Mouse (Mus musculus) ovary, postnatal 10 days (tissue): Measurements from ENCODE around the gene Camk1d.

Experiments used
- DNase-seq: peaks from one replicate; pipeline ENCODE4 v3.0.0; 2022; ENCODE audit warnings: low spot score

The Camk1d gene

GRCm38 (mm10) chr2:5661946-5662345, 52.4 kb downstream of the Camk1d start:
- DNase-seq = no peak

GRCm38 (mm10) chr2:5658000-5658399, 56.3 kb downstream of the Camk1d start:
- DNase-seq = no peak

- no peak for DNase-seq
Observed at GRCm38 (mm10) chr2:5656326-5656725, 58.0 kb downstream of the Camk1d start.

GRCm38 (mm10) chr2:5652071-5652470, 62.2 kb downstream of the Camk1d start:
- no peak for DNase-seq

GRCm38 (mm10) chr2:5651285-5651870, 62.9 kb downstream of the Camk1d start:
- no peak for DNase-seq

GRCm38 (mm10) chr2:5649226-5649625, 65.1 kb downstream of the Camk1d start:
- no peak for DNase-seq

GRCm38 (mm10) chr2:5648764-5649163, 65.6 kb downstream of the Camk1d start:
- DNase-seq = no peak

- no peak for DNase-seq
Observed at GRCm38 (mm10) chr2:5646322-5646721, 68.0 kb downstream of the Camk1d start.

GRCm38 (mm10) chr2:5645584-5645983, 68.7 kb downstream of the Camk1d start:
- DNase-seq = no peak

- DNase-seq = no peak
Observed at GRCm38 (mm10) chr2:5643937-5644336, 70.4 kb downstream of the Camk1d start.

- DNase-seq = no peak
Observed at GRCm38 (mm10) chr2:5643226-5643625, 71.1 kb downstream of the Camk1d start.

- DNase-seq = no peak
Observed at GRCm38 (mm10) chr2:5642624-5643023, 71.7 kb downstream of the Camk1d start.

GRCm38 (mm10) chr2:5641678-5642077, 72.6 kb downstream of the Camk1d start:
- no peak for DNase-seq

GRCm38 (mm10) chr2:5640586-5640985, 73.7 kb downstream of the Camk1d start:
- DNase-seq = no peak

- DNase-seq = no peak
Observed at GRCm38 (mm10) chr2:5636801-5637742, 77.2 kb downstream of the Camk1d start.

- no peak for DNase-seq
Observed at GRCm38 (mm10) chr2:5632355-5632684, 82.0 kb downstream of the Camk1d start.

- DNase-seq = no peak
Observed at GRCm38 (mm10) chr2:5631676-5632354, 82.5 kb downstream of the Camk1d start.

GRCm38 (mm10) chr2:5630710-5631109, 83.6 kb downstream of the Camk1d start:
- no peak for DNase-seq

GRCm38 (mm10) chr2:5624379-5624778, 89.9 kb downstream of the Camk1d start:
- no peak for DNase-seq

- DNase-seq = no peak
Observed at GRCm38 (mm10) chr2:5618361-5618896, 95.9 kb downstream of the Camk1d start.

GRCm38 (mm10) chr2:5614896-5615295, 99.4 kb downstream of the Camk1d start:
- DNase-seq = no peak

- no peak for DNase-seq
Observed at GRCm38 (mm10) chr2:5614308-5614705, 100.0 kb downstream of the Camk1d start.
